Mouse (Mus musculus) right cerebral cortex, adult 18-20 months (tissue): ENCODE measurements around the gene Ear10.
"Not testable (repeated sequence)": the region's sequence is repeated elsewhere in the genome, so short reads cannot be mapped to it uniquely, and the experiment has no call there.

Source experiments
- DNase-seq: peaks from one replicate; pipeline ENCODE4 v3.0.0; 2022; ENCODE audit warnings: mixed read lengths

Ear10 gene

GRCm38 (mm10) chr14:43923459-43923858 lies at the start of gene Ear10:
Gene Ear10 (minus strand): TSS chr14:43923559.
- DNase-seq: not testable (repeated sequence)

- not testable (repeated sequence) for DNase-seq
Measured at GRCm38 (mm10) chr14:43956769-43957168, 33.4 kb upstream of the Ear10 start, which contains the start of gene Ang5. Gene Ang5 (plus strand): TSS chr14:43957069.

GRCm38 (mm10) chr14:43955074-43955473 lies 31.7 kb upstream of the Ear10 start:
- not testable (repeated sequence) for DNase-seq

- not testable (repeated sequence) for DNase-seq
Measured at GRCm38 (mm10) chr14:43953382-43953781, 30.0 kb upstream of the Ear10 start.

GRCm38 (mm10) chr14:43933399-43933798 lies 10.0 kb upstream of the Ear10 start:
- DNase-seq: not testable (repeated sequence)

GRCm38 (mm10) chr14:43932991-43933390 lies 9.6 kb upstream of the Ear10 start:
- DNase-seq: peak; percentile 14

GRCm38 (mm10) chr14:43925404-43925950 lies 2.1 kb upstream of the Ear10 start:
- DNase-seq: not testable (repeated sequence)

- peak; percentile 37 for DNase-seq
Measured at GRCm38 (mm10) chr14:43924688-43925403, 1.5 kb upstream of the Ear10 start, which contains the start of gene Gm8113. Gene Gm8113 (plus strand): TSS chr14:43925390.

- DNase-seq: not testable (repeated sequence)
Measured at GRCm38 (mm10) chr14:43918214-43918613, 5.1 kb downstream of the Ear10 start.

GRCm38 (mm10) chr14:43898577-43898976 lies 24.8 kb downstream of the Ear10 start:
- DNase-seq: not testable (repeated sequence)

- not testable (repeated sequence) for DNase-seq
Measured at GRCm38 (mm10) chr14:43895357-43895756, 28.0 kb downstream of the Ear10 start.

- not testable (repeated sequence) for DNase-seq
Measured at GRCm38 (mm10) chr14:43891288-43891687, 32.1 kb downstream of the Ear10 start.

GRCm38 (mm10) chr14:43886235-43886634 lies 37.1 kb downstream of the Ear10 start:
- DNase-seq: not testable (repeated sequence)

GRCm38 (mm10) chr14:43879966-43880545 lies 43.3 kb downstream of the Ear10 start:
- DNase-seq: not testable (repeated sequence)

- not testable (repeated sequence) for DNase-seq
Measured at GRCm38 (mm10) chr14:43877789-43878188, 45.6 kb downstream of the Ear10 start.

- DNase-seq: not testable (repeated sequence)
Measured at GRCm38 (mm10) chr14:43875417-43875816, 47.9 kb downstream of the Ear10 start, which contains the start of gene Ear1. Gene Ear1 (minus strand): TSS chr14:43875517.

GRCm38 (mm10) chr14:43874862-43875261 lies 48.5 kb downstream of the Ear10 start:
- not testable (repeated sequence) for DNase-seq
